Mouse (Mus musculus) kidney, embryonic 14.5 days (tissue): ENCODE measurements around the gene Ubtf. TPM values are rescaled to one million over a fixed set of nuclear protein-coding genes. Genes with fewer than 3 reads are reported as not detected.

ENCODE experiments used
- ATAC-seq: fragments of 200-750 bp; cut with Nextera tagmentation; 2 replicates; pipeline ENCODE4 v1.8.0; 2017; ENCODE audit warnings: moderate number of reproducible peaks, mild to moderate bottlenecking, moderate TSS enrichment, moderate library complexity; ENCODE audit not compliant: low FRiP score, low TSS enrichment
- H3K27ac ChIP-seq: fragments of 300-500 bp; sonication (generic); 2 replicates; pipeline ENCODE4 v1.5.1; 2014; ENCODE audit warnings: low read depth, mild to moderate bottlenecking, low read length, moderate library complexity, mixed read lengths
- H3K27me3 ChIP-seq: fragments of 300-500 bp; sonication (generic); 2 replicates; pipeline ENCODE4 v1.6.1; 2014; ENCODE audit warnings: mild to moderate bottlenecking, low read length; ENCODE audit not compliant: control insufficient read depth, insufficient read depth
- H3K36me3 ChIP-seq: fragments of 300-500 bp; sonication (generic); 2 replicates; pipeline ENCODE4 v1.6.1; 2014; ENCODE audit warnings: low read length, mixed read lengths; ENCODE audit not compliant: control insufficient read depth, insufficient read depth
- H3K4me1 ChIP-seq: fragments of 300-500 bp; sonication (generic); 2 replicates; pipeline ENCODE4 v1.6.1; 2014; ENCODE audit warnings: low read length, mixed read lengths; ENCODE audit not compliant: control insufficient read depth, insufficient read depth
- H3K4me2 ChIP-seq: fragments of 300-500 bp; sonication (generic); replicated peaks from 2 replicates; pipeline ENCODE4 v1.6.1; 2014; ENCODE audit warnings: low read depth, mild to moderate bottlenecking, low read length
- H3K4me3 ChIP-seq: fragments of 300-500 bp; sonication (generic); 2 replicates; pipeline ENCODE4 v1.5.1; 2014; ENCODE audit warnings: mild to moderate bottlenecking, low read length
- H3K9ac ChIP-seq: fragments of 300-500 bp; sonication (generic); 2 replicates; pipeline ENCODE4 v1.6.1; 2014; ENCODE audit warnings: low read depth, mild to moderate bottlenecking, low read length, moderate library complexity
- H3K9me3 ChIP-seq: fragments of 300-500 bp; sonication (generic); 2 replicates; pipeline ENCODE4 v1.6.1; 2016; ENCODE audit warnings: low read length; ENCODE audit not compliant: control insufficient read depth
- WGBS: fragments of 180-500 bp; shearing (Covaris S2); extraction: QIAGEN DNeasy Blood & Tissue Kit; methylation state at CpG from one replicate; pipeline ENCODE4 v1.1.7; 2014; 5-methylcytosine and 5-hydroxymethylcytosine counted together
- polyA plus RNA-seq: library from polyadenylated mRNA; unstranded; fragments of >200 nt; fragmentation: Nextera tagmentation; extraction: Ambion mirVana; gene quantifications from 2 replicates; pipeline ENCODE4 v1.2.1, GENCODE M21; 2014

Ubtf gene
- polyA plus RNA-seq, 1 experiment from 2014 or later: 105 TPM

DNA sequence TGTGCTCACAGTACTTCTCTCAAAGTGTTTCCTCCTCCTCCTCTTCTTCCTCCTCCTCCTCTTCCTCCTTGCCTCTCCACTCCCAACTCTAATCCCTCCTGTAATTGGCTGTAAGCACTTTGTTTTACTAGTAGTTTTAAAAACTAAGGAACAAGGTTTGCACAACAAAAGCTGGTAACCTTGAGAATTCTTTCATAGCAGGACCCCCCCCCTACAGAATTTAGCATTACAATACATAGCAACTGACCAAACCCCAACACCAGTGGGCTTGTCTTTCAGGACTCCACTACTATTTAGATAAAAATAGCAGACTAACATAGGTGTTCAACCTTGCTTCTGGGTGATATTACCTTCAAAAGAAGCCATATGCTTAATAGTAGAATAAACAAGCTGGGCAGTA, 10.0 kb upstream of the Ubtf start:
- Histone ChIP-seq H3K4me1 (no peaks in the 10 kb centered on the region), H3K27me3 (no peaks in the 10 kb centered on the region), H3K27ac (no peak overlapping the region), H3K4me3 (no peak overlapping the region), H3K9me3 (no peaks in the 10 kb centered on the region), H3K9ac (no peak overlapping the region), H3K36me3 (no peaks in the 10 kb centered on the region), H3K4me2 (no peak overlapping the region)
- ATAC-seq: no peak

DNA sequence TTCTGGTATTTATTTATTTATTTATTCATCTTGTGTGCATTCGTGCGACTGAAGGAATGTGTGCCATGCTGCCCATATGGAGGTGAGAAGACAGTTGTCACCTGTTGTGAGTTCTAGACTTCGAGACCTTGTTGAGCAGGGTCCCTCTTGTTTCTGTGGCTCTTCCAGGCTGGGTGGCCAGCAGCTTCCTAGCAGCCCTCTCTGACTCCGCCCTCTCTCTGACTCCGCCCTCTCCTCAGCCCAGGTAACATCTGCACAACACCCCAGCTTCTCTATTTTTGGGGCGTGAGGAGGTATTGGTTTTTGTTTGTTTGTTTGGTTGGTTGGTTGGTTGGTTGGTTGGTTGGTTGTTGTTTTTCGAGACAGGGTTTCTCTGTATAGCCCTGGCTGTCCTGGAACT, 8.3 kb upstream of the Ubtf start:
- Histone ChIP-seq H3K9me3 (no peaks in the 10 kb centered on the region), H3K4me2 (no peak overlapping the region), H3K27me3 (no peaks in the 10 kb centered on the region), H3K4me3 (no peak overlapping the region), H3K27ac (no peak overlapping the region), H3K9ac (no peak overlapping the region), H3K4me1 (no peaks in the 10 kb centered on the region), H3K36me3 (no peaks in the 10 kb centered on the region)
- ATAC-seq: no peak
- WGBS: 85% methylated on average over 7 of the region's 7 CpGs

DNA sequence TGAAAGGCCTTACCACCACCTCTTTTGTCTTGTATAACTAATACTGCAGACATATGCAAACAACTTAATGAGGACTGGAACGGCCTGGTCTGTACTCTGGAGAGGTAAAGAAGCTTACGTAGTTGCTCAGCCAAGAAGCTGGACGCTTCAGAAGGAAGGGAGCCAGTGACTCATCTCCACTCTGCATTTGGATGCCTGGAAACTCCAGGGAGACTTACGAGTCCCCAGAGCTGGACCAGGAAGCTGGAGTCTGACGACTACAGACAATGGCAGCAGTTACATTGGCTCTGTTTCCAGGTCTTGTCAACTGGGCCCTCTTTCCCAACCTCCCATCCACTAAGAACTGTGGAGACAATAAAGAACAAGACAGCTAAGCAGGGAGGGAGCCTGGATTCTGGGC, 7.7 kb upstream of the Ubtf start:
- H3K4me1 ChIP-seq: no peaks in the 10 kb centered on the region
- H3K27me3 ChIP-seq: no peaks in the 10 kb centered on the region
- no peaks in the 10 kb centered on the region for H3K36me3 ChIP-seq
- no peak overlapping the region for H3K4me2 ChIP-seq
- WGBS: 67% methylated on average over 5 of the region's 5 CpGs
- no peak overlapping the region for H3K9ac ChIP-seq
- H3K27ac ChIP-seq: no peak overlapping the region
- no peak for ATAC-seq
- no peaks in the 10 kb centered on the region for H3K9me3 ChIP-seq
- H3K4me3 ChIP-seq: no peak overlapping the region

DNA sequence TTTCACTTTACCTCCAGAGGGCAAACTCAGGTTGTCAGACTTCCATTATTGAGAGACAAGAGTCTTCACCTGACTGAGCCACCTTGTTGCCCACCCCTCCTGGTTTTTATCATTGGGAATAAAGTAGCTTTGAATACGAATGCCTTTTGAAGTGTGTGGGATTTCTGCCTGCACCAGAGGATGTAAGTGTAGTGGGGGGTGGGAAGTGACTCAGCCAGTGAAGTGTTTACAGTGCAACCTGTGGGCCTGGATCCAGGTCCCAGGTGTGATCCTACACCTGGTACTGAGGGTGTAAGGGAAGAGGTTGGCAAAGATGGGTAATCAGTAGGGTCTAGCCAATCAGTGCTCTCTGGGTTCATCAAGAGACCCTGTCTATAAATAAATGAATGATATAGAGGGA, 4.0 kb upstream of the Ubtf start:
- Histone ChIP-seq H3K4me2 (no peak overlapping the region), H3K9me3 (no peaks in the 10 kb centered on the region), H3K4me3 (no peak overlapping the region), H3K27ac (no peak overlapping the region), H3K4me1 (no peaks in the 10 kb centered on the region), H3K27me3 (no peaks in the 10 kb centered on the region), H3K9ac (no peak overlapping the region), H3K36me3 (no peaks in the 10 kb centered on the region)
- 84% methylated on average over 1 of the region's 1 CpGs for WGBS
- ATAC-seq: no peak

DNA sequence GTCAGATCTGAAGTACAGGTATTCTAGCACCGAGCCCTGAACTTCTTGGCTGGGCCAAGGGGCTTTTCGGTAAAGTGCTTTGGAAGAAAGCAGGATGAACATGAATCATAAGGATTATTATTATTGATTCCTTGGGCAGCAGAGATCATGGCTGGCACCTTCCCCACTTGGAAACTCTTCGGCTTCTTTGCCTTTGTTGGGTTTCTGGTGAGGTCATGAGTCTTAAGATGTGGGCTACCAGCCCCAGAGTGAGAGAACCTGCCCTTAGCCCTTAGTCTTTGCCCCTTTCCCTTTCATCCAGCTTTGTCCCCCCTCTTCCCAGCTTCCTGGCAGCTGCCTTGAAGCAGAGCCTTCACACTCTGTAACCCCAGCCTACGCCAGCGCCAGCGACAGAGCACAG, 2.4 kb upstream of the Ubtf start:
- no peaks in the 10 kb centered on the region for H3K9me3 ChIP-seq
- H3K9ac ChIP-seq: no peak overlapping the region
- no peak for ATAC-seq
- no peak overlapping the region for H3K27ac ChIP-seq
- no peak overlapping the region for H3K4me2 ChIP-seq
- no peak overlapping the region for H3K4me3 ChIP-seq
- no peaks in the 10 kb centered on the region for H3K36me3 ChIP-seq
- no peaks in the 10 kb centered on the region for H3K27me3 ChIP-seq
- WGBS: 85% methylated on average over 6 of the region's 6 CpGs
- H3K4me1 ChIP-seq: no peaks in the 10 kb centered on the region

DNA sequence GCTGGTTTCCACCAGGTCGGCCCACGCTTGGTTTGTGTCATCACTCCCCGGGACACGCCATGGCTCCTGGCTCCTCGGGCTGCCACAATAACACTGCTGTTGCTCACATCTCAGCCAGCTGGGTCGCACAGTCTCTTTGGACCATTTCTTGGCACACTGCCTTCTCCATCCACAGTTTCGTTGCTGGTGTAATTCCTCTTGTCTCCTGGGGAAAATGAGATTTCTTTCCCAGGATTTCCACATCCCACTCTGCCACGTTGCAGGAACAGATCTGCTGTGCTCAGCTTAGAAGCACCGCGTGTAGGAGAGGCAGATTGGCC, 1.1 kb upstream of the Ubtf start:
- peak overlapping the region; percentile 100 for H3K4me3 ChIP-seq
- 12% methylated on average over 10 of the region's 10 CpGs for WGBS
- H3K27me3 ChIP-seq: no peaks in the 10 kb centered on the region
- H3K36me3 ChIP-seq: no peaks in the 10 kb centered on the region
- H3K4me2 ChIP-seq: peak overlapping the region; percentile 91
- no peaks in the 10 kb centered on the region for H3K9me3 ChIP-seq
- H3K27ac ChIP-seq: peak overlapping the region; percentile 99; the same call in 1 of the 2 replicates
- peaks cover 6% of the 10 kb centered on the region; the same call in 1 of the 2 replicates for H3K4me1 ChIP-seq
- peak overlapping the region; percentile 100; the same call in 1 of the 2 replicates for H3K9ac ChIP-seq
- no peak for ATAC-seq

DNA sequence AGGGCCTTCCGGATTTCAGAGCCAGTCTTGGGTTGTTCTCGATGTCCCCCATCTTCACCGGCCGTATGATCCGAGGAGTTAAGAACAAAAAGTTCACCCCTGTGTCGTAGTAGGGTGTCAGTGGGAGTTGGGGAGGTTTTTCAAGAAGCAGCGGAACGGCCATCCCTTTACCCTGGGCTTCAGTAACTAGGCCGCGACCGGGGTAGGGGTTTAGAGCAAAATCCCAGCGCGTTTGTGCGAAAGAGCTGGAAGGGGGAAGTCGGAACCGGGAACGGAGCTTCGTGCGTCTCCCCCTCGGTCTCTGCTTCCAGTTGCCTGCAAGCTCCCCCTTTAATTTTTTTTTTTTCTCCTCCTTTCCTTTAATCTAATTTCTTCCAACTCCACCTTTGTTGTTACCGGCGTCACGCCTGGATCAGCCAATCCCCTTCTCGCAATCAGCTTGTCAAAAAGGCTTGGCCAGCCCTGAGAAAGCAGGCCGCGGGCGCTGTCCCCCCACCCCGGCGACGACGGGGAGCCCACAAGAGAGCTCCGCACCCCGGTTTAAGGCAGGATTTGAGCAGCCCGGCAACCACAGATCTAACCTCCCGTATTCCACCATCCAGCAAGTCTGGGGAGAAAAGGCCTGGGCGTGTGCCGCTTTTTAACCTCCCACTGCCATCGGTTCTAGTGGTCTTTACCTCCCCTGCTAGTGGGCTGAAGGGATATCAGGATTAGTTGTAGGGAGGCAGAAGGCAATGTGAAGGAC, 571 bp upstream of the Ubtf start:
- WGBS: 0% methylated on average over 38 of the region's 38 CpGs
- ATAC-seq: no peak
- H3K27me3 ChIP-seq: no peaks in the 10 kb centered on the region
- peaks cover 5% of the 10 kb centered on the region for H3K36me3 ChIP-seq
- peaks cover 8% of the 10 kb centered on the region; the same call in 1 of the 2 replicates for H3K4me1 ChIP-seq
- peak overlapping the region; percentile 99 for H3K27ac ChIP-seq
- H3K4me3 ChIP-seq: peak overlapping the region; percentile 100
- H3K9ac ChIP-seq: peak overlapping the region; percentile 100
- H3K4me2 ChIP-seq: peak overlapping the region; percentile 91
- H3K9me3 ChIP-seq: no peaks in the 10 kb centered on the region

DNA sequence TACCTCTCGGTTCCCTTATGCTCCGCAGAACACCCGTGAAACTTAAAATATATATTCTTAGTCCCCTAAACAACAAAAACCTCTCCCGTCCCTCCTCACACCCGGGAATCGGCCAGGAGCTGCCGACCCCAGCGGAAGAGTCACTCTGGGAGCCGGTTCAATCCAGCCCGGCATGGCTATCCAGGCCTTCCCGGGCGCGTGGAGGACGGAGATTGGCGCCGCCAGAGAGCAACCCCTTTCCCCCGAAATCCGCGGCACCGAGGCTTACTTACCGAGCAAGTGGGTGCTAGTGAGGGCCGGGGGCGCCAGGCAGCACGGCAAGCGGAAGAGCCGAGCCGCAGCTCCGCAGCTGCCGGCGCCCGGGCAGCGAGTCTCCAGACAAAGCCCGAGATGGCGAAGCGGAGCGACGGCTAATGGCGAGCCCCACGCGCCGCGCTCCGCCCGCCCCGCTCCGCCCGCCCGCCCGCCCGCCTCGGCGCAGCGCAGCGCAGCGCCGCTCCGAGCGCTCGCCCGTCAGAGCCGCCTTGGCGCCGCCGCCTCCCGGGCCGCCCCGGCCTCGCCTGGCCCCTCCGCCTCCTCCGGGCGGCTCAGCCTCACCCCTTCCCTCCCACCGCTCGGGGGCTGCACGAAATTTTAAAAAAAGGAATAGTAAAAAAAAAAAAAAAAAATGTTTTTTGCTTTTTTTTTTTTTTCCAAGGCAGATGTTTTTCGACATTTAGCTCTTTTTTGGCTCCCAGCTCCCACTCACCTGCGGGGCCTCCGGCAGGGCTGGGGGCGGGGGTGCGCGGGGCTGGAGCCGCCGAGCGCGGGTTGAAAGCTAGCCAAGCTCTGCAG, 749 bp downstream of the Ubtf start:
- no peak for ATAC-seq
- H3K4me2 ChIP-seq: peak overlapping the region; percentile 91
- WGBS: under 1% methylated on average over 72 of the region's 84 CpGs
- H3K4me1 ChIP-seq: peaks cover 8% of the 10 kb centered on the region; the same call in 1 of the 2 replicates
- H3K27ac ChIP-seq: peak overlapping the region; percentile 99
- H3K9ac ChIP-seq: peak overlapping the region; percentile 100
- no peaks in the 10 kb centered on the region for H3K27me3 ChIP-seq
- peak overlapping the region; percentile 100 for H3K4me3 ChIP-seq
- H3K36me3 ChIP-seq: peaks cover 18% of the 10 kb centered on the region
- no peaks in the 10 kb centered on the region for H3K9me3 ChIP-seq
